In the genomic region with DNA sequence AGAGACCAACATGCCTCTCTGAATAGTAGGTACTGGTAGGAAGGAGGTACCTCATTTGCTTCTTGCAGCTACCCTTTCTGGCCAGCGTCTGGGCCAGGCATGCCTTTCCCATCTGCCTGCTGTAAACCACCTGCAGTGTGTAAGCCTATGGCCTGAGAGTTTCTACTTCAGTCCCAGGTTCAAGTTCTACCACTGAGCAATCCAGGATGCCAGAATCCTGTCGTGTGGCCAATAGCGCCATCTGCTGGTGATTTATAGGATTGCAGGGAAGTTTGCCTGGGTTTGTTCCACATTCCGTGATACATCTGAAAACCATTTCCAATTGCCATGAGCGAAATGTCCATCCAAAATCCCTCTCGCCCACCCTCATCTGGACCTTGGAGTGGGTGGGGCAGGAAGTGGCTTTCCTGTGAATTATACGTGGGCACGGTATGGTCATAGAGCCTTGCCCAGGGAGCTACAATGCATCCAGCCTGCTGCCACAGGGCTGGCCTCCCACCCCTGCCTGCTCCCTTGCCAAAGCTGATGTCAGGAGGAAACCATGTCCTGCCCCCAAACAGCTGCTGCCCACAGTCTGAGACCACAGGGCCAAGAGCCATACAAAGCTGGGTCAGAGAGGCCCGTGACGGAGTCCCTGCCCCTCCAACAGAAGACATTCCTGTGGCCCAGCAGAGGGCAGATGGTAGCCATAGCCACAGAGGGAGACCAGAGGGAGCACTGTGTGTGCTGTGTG, we compare ENCODE assay signal across 8 mouse cellular contexts.
A peak's percentile ranks its signal among the peaks of the same experiment; 100 is the strongest.
DNase-seq lines count a peak whose midpoint lies in the region; ATAC-seq and TF ChIP-seq lines count a peak whose summit lies in the region.

No protein-coding gene starts in this region.

- peak; percentile 25 for ATAC-seq in hindbrain, embryonic 16.5 days

- TF ChIP-seq CTCF in gastrocnemius, adult 2 months (IDR thresholded peaks at IDR 0.05), result peak; percentile 90

- intact Hi-C loops in gastrocnemius, adult 2 months (cut with DNase I), result loop anchor here (2.0 to 5.0 kb wide), 6 partner anchors 15 to 359 kb away; no protein-coding TSS in a partner anchor

- peak overlapping the region; percentile 82 for H3K27ac ChIP-seq in gastrocnemius, adult 2 months
- H3K27ac ChIP-seq in hindbrain, embryonic 16.5 days (ENCODE audit: low read depth, low read length), result peak overlapping the region; percentile 83

- H3K9ac ChIP-seq in hindbrain, embryonic 16.5 days (ENCODE audit: low read depth, low read length), result peak overlapping the region; percentile 37; the same call in 1 of the 2 replicates

- 11% methylated on average over 10 of the region's 10 CpGs for WGBS in hindbrain, embryonic 16.5 days

- H3K4me2 ChIP-seq in hindbrain, embryonic 16.5 days (ENCODE audit: low read length), result peak overlapping the region; percentile 52; the same call in 1 of the 2 replicates

- peaks cover 38% of the 10 kb centered on the region for H3K4me1 ChIP-seq in hindbrain, embryonic 16.5 days (ENCODE audit: control insufficient read depth, insufficient read depth, low read depth, low read length)

- no peaks in the 10 kb centered on the region for H3K9me3 ChIP-seq in hindbrain, embryonic 16.5 days (ENCODE audit: control insufficient read depth, low read length)

- H3K36me3 ChIP-seq in hindbrain, embryonic 16.5 days (ENCODE audit: control insufficient read depth, insufficient read depth, low read length), result no peaks in the 10 kb centered on the region

- no peaks in the 10 kb centered on the region for H3K27me3 ChIP-seq in hindbrain, embryonic 16.5 days (replicated peaks; ENCODE audit: control insufficient read depth, insufficient read depth, low read length)

- peak overlapping the region; percentile 53 for H3K4me3 ChIP-seq in gastrocnemius, adult 2 months
- H3K4me3 ChIP-seq in hindbrain, embryonic 16.5 days (ENCODE audit: low read length), result no peak overlapping the region; the same call in 1 of the 2 replicates

- DNase-seq in MEL-GATA-1-ER (ENCODE audit: extremely low read depth, low read depth), result peak; percentile 55
- DNase-seq in cerebellum, postnatal 10 days, result peak; percentile 89 to 93
- DNase-seq in gastrocnemius, adult 2 months, result peak; percentile 80
- DNase-seq in left cerebral cortex, adult 18-20 months (ENCODE audit: low spot score in 2 of 2), result peak; percentile 81 to 88
- DNase-seq in lung, postnatal 4 days, result peak; percentile 76 to 85
- peak; percentile 63 for DNase-seq in right cerebral cortex, adult 18-20 months
- DNase-seq in urinary bladder, postnatal 14 days (ENCODE audit: low spot score), result peak; percentile 81
